Mouse (Mus musculus) adrenal gland, postnatal 4 days (tissue): ENCODE measurements around the gene Atn1. TPM values are rescaled to one million over a fixed set of nuclear protein-coding genes. Genes with fewer than 3 reads are reported as not detected.

ENCODE experiments used
- DNase-seq, 2 experiments: peaks; one replicate each; pipeline ENCODE4 v3.0.0; 2021 to 2022; ENCODE audit warnings: low spot score in 2 of 2, mixed read lengths in 2 of 2
- total RNA-seq, 2 experiments: library from RNA; stranded (reverse); gene quantifications; 2 replicates each; pipeline ENCODE4 v1.2.3; 2021

Gene Atn1
- total RNA-seq, 2 experiments from 2014 or later, result 99.7 to 111 TPM

DNA sequence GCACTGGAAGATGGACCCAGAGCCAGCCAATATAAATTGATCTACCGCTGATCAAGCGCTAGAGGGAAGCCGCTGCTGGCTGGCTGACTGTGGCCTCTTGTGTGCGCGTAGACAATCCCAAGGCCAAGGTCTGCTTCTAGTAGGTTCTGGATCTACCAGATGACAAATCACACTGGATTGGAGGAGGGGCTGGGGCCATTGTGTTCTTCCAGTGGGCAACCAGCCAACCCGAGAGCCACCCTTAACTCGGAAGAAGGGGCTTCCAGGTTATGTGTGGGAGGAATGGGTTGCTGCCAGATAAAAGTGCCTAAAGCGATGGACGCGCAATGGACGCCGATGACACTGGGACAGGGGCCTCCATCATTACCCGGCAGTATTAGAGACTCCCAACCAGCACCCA, 38.4 kb downstream of the Atn1 start:
- no peak for DNase-seq

DNA sequence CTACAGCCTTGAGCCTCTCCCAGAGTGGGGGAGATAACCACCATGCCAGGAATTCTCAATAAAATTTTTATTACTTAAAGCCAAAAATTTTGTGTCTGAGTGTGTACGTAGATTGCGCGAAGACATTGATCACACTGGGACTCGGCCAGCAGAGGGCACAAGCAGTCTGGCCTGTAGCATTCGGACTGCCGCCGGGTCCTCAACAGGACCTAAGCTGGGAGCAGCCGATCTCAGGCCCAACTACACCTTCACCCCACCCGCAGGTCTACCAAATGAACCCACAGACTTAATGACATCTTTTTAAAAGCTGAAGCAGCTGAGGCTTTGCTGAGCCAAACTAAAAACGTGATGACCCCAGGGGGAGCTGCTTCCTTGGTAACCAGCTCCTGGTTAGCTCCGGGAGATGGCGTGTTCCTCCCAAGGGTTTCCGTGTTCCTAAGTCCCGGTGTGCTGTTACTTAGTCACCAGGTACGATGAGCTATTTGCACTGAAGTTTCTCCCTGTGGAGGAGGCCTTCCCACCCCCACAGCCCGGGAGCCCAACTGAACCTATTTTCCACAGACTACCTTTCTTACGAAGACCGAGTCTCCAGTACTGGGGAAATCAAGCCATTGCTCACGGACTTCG, 39.3 kb downstream of the Atn1 start:
- no peak for DNase-seq

GRCm38 (mm10) chr6:124712918-124713317, 43.4 kb downstream of the Atn1 start:
- no peak for DNase-seq

GRCm38 (mm10) chr6:124711824-124712782, 44.2 kb downstream of the Atn1 start, which contains the start of the genes Emg1 and Phb2:
TSS of gene Emg1 (minus strand) at chr6:124712178.
TSS of gene Phb2 (plus strand) at chr6:124712336.
- DNase-seq, result peak; percentile 94 to 97

DNA sequence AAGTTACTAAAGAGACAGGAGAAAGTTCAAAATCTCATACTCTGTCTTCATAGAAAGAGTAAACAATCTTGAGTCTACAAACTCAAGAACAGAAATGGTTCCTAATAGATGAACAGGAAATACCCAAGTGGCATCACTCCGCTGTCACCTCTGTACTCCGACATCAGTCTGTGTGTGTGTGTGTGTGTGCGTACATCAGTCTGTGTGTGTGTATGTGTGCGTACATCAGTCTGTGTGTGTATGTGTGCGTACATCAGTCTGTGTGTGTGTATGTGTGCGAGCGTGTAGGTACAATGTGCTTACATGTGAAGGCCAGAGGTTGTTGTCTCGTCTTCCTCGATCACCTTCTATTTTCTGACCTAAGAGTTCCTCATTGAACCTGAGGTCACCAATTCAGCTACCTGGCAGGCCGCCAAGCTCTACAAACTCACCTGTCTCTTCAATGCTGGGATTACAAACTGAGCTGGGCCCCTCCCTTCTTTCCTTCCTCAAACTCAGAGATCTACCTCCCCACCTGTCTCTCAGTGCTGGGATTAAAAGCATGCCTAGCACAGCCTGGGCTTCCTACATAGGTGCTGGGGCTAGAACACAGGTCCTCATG, 47.9 kb downstream of the Atn1 start:
- DNase-seq, result no peak

DNA sequence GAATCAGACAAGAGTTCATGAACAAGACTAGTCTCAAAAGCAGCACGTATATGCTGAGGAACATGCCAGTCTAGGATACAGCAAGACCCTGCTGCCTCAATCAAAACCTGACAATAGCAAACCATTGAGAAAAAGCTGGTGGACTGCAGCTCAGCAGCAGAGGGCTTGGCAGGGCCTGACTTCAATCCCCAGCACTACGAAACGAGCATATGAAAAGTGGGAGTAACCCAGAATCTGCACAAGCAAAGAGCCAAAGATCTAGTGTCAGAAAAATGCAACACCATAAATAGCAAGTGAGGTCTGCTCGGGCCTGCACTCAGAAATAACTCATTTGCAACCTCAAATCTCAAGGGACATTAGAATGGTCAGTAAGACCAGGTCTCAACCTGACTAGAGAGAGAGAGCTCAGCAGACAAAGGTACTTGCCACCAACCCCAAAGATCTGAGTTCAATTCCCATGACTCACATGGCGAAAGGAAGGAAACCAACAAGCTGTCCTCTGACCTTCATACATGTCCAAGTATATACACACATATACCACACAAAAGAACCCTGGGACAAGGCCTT, 50.2 kb downstream of the Atn1 start:
- DNase-seq, result no peak

GRCm38 (mm10) chr6:124704417-124704816, 51.9 kb downstream of the Atn1 start:
- DNase-seq, result no peak

DNA sequence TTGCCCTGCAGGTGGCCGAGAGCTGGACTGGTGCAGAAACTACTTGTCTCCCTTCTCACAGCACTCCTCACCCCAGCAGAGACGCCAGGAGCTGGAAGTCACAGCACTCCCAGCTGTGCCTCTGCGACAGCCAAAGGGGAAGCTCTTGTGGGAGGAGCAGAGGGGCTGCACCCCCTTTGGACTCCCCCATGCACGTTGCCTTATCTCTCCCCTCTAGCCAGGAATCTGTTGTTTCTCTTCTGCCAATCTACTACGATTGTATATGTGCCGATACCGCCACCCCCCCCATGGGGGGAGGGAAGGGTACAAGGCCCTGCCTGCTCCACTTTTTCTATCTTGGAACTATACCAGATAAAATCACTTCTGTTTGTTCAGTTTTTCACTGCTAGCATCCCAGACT, 52.5 kb downstream of the Atn1 start:
- DNase-seq, result no peak

DNA sequence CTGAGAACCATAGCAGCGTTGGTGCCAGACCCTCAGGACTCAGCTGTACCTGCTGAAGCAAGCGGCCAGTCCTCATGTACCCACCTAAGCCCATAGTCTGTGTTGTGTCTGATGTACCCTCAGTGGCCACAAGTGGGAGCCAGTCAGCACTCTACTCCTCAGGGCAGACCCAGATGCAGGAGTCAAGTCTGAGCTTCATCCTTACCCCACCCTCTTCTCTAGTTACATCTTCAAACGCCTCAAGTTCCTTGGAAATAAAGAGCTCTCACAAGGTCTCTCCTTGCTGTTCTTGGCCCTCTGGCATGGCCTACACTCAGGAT, 53.6 kb downstream of the Atn1 start:
- peak in 1 of 2 experiments; percentile 52 for DNase-seq

DNA sequence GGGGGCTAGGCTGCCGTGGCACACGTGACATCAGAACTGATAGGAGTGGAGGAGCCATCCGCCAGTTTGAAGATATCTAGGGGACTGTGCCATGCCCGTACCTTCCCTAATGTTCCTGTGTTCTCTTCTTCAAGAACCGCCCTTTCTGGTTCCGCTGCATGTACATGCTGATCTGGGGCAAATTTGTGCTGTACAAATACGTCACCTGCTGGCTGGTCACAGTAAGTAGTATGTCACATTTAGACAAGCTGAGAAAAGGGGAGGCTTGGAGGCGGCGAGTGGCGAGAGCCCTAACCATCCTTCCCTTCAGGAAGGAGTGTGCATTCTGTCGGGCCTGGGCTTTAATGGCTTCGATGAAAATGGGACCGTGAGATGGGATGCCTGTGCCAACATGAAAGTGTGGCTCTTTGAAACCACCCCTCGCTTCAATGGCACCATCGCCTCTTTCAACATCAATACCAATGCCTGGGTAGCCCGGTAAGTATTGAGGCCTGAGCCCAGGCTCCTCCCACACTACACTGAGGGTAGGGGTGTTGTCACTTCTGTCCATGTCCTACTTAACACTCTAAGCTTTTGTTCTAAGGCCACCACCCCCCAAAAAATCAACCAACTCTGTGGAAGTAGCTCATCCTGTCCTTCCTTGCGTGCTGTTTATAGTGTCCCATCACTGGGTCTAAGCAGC, 54.1 kb downstream of the Atn1 start:
- no peak for DNase-seq

DNA sequence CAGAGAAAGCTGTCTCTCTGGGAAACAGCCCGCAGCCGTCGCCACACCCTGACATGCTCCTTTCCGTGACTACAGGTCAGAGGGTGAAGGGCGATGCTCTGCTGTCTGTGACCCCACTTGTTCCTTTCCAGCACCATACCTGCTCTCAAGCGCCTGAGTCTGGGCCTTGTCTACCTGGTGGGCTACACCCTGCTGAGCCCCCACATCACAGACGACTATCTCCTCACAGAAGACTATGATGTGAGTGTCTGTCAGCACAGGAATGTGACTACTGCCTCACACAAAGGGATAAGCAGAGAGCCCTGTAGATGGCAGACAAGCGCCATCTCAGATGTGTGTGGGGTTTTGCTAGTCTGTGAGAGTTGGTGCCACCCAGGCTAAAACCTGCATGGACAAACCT, 55.0 kb downstream of the Atn1 start:
- DNase-seq, result no peak

DNA sequence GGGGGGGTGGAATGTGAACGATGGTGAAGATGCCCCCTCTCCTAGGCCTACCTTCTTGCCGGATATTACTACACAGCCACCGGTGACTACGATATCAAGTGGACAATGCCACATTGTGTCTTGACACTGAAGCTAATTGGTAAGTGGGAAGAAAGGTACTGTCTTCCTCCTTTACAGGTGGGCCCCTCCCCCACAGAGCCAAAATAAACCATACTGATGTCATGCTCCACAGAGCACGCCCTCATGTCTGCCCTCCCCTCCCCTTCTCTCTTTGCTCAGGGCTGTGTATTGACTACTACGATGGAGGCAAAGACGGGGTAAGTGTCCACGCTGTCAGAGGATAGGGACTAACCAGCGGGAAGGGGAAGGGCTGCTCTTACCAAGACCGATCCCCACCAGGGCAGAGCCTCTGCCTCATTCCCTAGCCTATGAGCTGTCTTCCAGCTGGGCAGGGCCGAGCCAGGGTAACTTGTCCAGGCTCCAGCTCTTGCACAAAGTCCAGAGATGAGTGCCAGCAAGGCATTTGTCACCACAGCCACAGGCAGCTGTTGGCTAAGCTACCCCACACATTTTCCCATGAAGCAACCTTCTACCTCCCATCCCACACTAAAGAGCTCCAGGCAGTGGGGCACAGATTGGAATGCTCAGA, 56.2 kb downstream of the Atn1 start:
- DNase-seq, result peak in 1 of 2 experiments; percentile 46

DNA sequence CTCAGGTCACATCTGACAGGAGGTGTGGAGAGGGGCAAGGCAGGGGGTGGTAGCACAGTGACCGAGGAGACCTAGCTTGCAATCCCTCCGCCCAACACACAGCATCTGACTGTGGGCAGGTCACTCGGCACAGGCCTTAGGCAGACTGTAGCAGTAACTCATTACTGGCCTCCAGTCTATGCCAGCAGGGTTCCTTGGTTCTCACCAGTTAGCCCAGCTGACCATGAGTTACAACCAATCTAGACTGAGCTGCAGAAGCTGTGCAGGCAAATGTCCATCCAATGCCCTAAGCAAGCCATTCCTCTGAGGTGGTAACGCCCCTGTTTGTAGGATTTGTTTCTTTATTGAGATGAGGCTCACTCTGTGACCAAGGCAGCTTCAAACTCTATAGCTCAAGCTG, 57.0 kb downstream of the Atn1 start:
- no peak for DNase-seq

- no peak for DNase-seq
Measured at GRCm38 (mm10) chr6:124698751-124699150, 57.6 kb downstream of the Atn1 start.

DNA sequence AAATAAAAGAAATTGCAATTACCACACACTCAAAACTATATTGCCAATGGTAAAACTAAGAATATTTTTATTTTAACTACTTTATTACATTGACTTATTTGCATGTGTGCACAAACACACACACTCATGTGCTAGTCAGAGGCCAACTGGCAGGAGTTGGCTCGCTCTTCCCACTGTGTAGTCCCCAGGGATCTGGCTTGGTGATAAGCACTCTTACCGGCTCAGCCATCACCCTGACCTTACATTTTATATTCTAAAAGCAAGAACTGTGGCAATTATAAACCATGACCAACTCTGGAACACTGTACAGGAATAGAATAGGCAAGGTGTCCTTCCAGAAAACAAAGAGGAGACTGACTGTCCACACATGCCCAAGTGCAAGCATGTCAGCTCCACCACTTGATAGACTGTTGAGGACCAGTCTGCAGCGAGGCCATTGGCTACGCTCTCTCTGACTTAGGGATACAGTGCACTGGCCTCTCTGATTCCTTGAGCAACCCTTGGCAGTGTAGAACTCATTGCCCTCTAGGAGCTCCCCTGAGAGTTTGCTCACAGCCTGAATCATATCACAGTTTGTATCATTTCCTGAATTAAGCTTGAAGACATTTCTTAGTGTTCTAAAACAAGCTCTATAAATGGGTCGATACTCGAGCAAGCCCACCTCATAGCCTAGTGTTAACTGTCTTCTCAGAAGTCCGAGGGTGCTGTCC, 59.7 kb downstream of the Atn1 start:
- DNase-seq, result no peak

DNA sequence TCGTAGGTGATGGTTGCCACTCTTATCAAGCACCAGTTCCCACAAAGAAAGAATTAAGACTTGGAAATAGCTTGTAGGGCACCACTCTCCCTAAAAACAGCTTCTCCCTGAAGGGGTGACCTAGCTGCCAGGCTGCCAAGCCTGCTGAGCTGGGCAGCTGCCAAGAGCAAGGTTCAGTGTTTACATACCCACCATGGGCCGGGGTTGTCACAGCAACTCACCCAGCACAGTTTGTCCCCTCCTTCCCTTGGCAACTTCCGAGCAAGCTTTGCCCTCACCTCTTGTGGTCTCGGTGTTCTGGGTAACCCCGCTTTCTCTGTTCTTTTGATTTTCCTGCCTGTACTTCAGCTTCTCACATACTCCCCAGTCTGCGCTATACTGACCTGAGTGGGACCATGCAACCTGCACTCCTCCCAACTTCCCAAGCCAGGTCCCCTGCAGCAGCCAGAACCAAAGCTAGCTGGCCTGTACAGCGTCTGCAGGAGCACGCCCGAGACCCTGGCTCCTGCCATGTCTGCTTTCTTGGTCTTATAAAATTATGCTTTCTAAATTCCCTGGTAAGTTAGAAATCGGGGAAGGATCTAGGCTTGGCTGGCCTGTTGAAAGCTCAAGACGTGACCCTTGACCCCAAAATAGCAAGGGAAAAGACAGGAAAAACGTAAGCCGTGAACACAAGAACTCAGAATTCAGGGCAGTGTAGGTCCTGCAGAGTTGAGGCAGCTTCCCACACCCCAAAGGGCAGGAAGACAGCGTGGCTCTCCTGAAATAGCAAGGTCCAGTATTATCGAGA, 62.0 kb downstream of the Atn1 start:
- no peak for DNase-seq

- no peak for DNase-seq
Measured at GRCm38 (mm10) chr6:124693243-124693981, 62.9 kb downstream of the Atn1 start.
